Mouse (Mus musculus): Measurements from ENCODE around the gene Paxip1.

Gene Paxip1

GRCm38 (mm10) chr5:27791303-27792172 is at the start of gene Paxip1:
TSS of gene Paxip1 (minus strand) at chr5:27791691.
- peak; percentile 97 to 98 for DNase-seq

GRCm38 (mm10) chr5:27838061-27838460 is 46.6 kb upstream of the Paxip1 start:
- no peak for DNase-seq

- no peak for DNase-seq
Observed at GRCm38 (mm10) chr5:27835096-27835495, 43.6 kb upstream of the Paxip1 start.

- DNase-seq, result no peak
Observed at GRCm38 (mm10) chr5:27827971-27828370, 36.5 kb upstream of the Paxip1 start.

GRCm38 (mm10) chr5:27821161-27821560 is 29.7 kb upstream of the Paxip1 start:
- DNase-seq, result no peak

GRCm38 (mm10) chr5:27818840-27819672 is 27.6 kb upstream of the Paxip1 start:
- DNase-seq, result no peak

GRCm38 (mm10) chr5:27814282-27814681 is 22.8 kb upstream of the Paxip1 start:
- DNase-seq, result no peak

GRCm38 (mm10) chr5:27793923-27794322 is 2.4 kb upstream of the Paxip1 start:
- peak; percentile 90 to 94 for DNase-seq

GRCm38 (mm10) chr5:27792531-27793205 is 1.2 kb upstream of the Paxip1 start:
- DNase-seq, result no peak

- DNase-seq, result no peak
Observed at GRCm38 (mm10) chr5:27792173-27792470, 631 bp upstream of the Paxip1 start.

GRCm38 (mm10) chr5:27790910-27791288 is 592 bp downstream of the Paxip1 start:
- peak; percentile 50 to 57 for DNase-seq

- peak in 1 of 2 experiments; percentile 4 for DNase-seq
Observed at GRCm38 (mm10) chr5:27790086-27790909, 1.2 kb downstream of the Paxip1 start.

- DNase-seq, result no peak
Observed at GRCm38 (mm10) chr5:27789586-27789985, 1.9 kb downstream of the Paxip1 start.

- no peak for DNase-seq
Observed at GRCm38 (mm10) chr5:27783381-27783780, 8.1 kb downstream of the Paxip1 start.

- no peak for DNase-seq
Observed at GRCm38 (mm10) chr5:27767948-27768347, 23.5 kb downstream of the Paxip1 start.

GRCm38 (mm10) chr5:27765780-27766179 is 25.7 kb downstream of the Paxip1 start:
- DNase-seq, result no peak

- no peak for DNase-seq
Observed at GRCm38 (mm10) chr5:27744944-27745343, 46.5 kb downstream of the Paxip1 start.

GRCm38 (mm10) chr5:27739216-27739615 is 52.3 kb downstream of the Paxip1 start:
- DNase-seq, result no peak

GRCm38 (mm10) chr5:27737168-27737567 is 54.3 kb downstream of the Paxip1 start:
- peak; percentile 7 to 11 for DNase-seq

- DNase-seq, result no peak
Observed at GRCm38 (mm10) chr5:27732288-27732868, 59.1 kb downstream of the Paxip1 start.

GRCm38 (mm10) chr5:27731392-27731791 is 60.1 kb downstream of the Paxip1 start:
- DNase-seq, result no peak

- no peak for DNase-seq
Observed at GRCm38 (mm10) chr5:27730666-27731065, 60.8 kb downstream of the Paxip1 start.

All from B cell, adult 2 months (primary cell).